Mouse (Mus musculus) heart, adult 2 months (tissue): ENCODE data around the gene Efhd1.

ENCODE experiments used
- CTCF ChIP-seq: fragments of 200-600 bp; IDR thresholded peaks from 2 replicates; pipeline ENCODE4 v1.8.1; 2022; ENCODE audit warnings: antibody characterized with exemption, mild to moderate bottlenecking, moderate library complexity
- EP300 ChIP-seq: fragments of 200-500 bp; IDR thresholded peaks from 2 replicates; pipeline ENCODE4 v1.6.1; 2011; ENCODE audit warnings: low read depth, low read length, control low read depth; ENCODE audit not compliant: insufficient read depth
- POLR2A ChIP-seq: fragments of 200-500 bp; IDR thresholded peaks from 2 replicates; pipeline ENCODE4 v1.6.1; 2011; ENCODE audit warnings: mild to moderate bottlenecking, low read depth, low read length, control low read depth; ENCODE audit not compliant: insufficient read depth

DNA sequence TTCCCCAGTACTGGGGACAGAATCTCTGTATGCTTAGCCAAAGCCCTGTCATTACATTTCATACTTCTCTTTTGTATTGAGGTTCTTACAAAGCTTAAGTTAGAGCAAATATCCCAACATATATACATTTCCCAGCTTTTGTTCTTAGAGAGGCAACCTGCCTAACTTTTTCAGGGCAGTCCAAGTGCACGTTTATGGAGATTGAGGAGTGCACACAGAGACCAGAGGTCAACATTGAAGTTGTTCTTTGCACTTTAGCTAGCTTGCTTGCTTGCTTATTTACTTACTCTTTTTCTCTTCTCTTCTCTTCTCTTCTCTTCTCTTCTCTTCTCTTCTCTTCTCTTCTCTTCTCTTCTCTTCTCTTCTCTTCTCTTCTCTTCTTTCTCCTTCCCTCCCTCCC, 96.1 kb downstream of the Efhd1 start:
- TF ChIP-seq EP300 (no peak), CTCF (no peak), POLR2A (no peak)
